Mouse (Mus musculus) cerebellum, adult 2 months (tissue): ENCODE data around the gene Lpcat3. TPM values are rescaled to one million over a fixed set of nuclear protein-coding genes. Genes with fewer than 3 reads are reported as not detected.

Experiments used
- DNase-seq, 2 experiments: peaks; one replicate each; pipeline ENCODE4 v3.0.0; 2021
- H3K27ac ChIP-seq: fragments of 200-500 bp; 2 replicates; pipeline ENCODE4 v1.5.1; 2012; ENCODE audit warnings: low read length, control low read depth, inconsistent platforms; ENCODE audit not compliant: insufficient read depth
- H3K27me3 ChIP-seq: fragments of 200-500 bp; 2 replicates; pipeline ENCODE4 v1.6.1; 2012; ENCODE audit warnings: inconsistent platforms, mild to moderate bottlenecking, low read length, moderate library complexity; ENCODE audit not compliant: control insufficient read depth, insufficient read depth
- H3K4me1 ChIP-seq: fragments of 200-500 bp; 2 replicates; pipeline ENCODE4 v1.6.1; 2011; ENCODE audit warnings: low read length; ENCODE audit not compliant: control insufficient read depth, insufficient read depth
- H3K4me3 ChIP-seq: fragments of 200-500 bp; replicated peaks from 2 replicates; pipeline ENCODE3; 2011; ENCODE audit warnings: mild to moderate bottlenecking, low read depth, low read length, control low read depth; ENCODE audit not compliant: insufficient read depth
- CTCF ChIP-seq: fragments of 200-500 bp; IDR thresholded peaks from 2 replicates; pipeline ENCODE4 v1.5.1; 2011; ENCODE audit warnings: low read depth, mild to moderate bottlenecking, control low read depth, low read length, moderate library complexity, borderline replicate concordance; ENCODE audit not compliant: insufficient read depth
- POLR2A ChIP-seq: fragments of 200-500 bp; IDR thresholded peaks from 2 replicates; pipeline ENCODE4 v1.6.1; 2011; ENCODE audit warnings: low read length, control low read depth, borderline replicate concordance; ENCODE audit not compliant: insufficient read depth
- WGBS: fragments of 180-500 bp; shearing (Covaris S2); methylation state at CpG from one replicate; pipeline ENCODE4 v1.1.7; 2018; 5-methylcytosine and 5-hydroxymethylcytosine counted together
- polyA plus RNA-seq: library from polyadenylated mRNA; depleted of rRNA; stranded (reverse); fragments of >200 nt; gene quantifications from 2 replicates; pipeline ENCODE4 v1.2.3, GENCODE M21; 2012

Lpcat3 gene
- polyA plus RNA-seq, 1 experiment, result 56.4 TPM

DNA sequence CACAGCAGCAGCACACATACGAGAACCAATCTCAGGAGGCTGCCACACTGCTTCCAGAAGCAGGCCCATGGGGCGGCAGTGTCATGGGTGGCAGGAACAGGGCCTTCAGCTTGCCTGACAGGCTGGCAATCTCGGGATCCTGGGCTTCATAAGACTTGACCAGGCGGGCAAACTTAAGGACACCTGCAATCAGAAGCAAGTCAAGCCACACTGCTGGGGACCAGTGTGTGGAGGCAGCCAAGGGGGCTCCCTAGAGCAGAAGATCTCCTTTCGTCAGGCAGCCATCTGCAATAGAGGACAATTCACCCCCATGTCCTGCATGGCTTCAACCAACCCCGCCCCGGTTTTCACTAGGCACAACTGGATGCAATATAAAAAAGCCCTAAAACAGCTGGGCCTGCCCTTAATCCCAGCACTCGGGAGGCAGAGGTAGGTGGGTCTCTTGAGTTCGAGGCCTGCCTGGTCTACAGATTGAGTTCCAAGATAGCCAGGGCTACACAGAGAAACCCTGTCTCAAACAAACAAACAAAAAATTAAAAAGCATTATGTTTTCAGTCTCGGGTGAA, 76.5 kb downstream of the Lpcat3 start:
- no peak overlapping the region for H3K27ac ChIP-seq

DNA sequence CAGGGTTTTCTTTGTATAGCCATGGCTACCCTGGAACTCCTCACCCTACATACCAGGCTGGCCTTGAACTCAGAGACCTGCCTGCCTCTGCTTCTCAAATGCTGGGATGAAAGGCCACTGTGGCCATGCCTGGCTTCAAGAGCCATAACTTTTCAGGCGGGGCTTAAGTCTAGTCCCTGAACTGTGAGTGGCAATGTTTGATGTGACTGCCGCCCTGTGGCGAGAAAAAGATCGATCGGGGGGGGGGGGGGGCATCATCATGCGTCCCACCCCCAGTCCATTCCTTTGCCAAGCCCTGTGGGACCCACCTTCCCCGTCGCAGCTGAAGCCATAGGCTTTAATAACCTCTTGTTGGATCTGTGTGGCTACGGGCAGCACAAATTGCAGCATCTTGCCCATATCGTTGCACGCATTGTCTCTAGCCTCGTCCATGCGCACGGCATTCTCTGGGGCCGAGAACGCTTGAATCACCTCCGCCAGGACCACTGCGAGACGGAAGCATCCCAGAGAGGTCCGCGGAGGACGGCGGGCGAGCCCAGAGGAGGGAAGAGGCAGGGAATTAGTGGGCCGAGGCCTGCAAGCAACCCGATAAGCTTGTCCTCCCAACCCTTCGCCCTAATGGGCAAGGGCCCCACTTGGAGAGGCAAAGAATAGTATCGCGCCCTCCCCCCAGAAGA, 77.5 kb downstream of the Lpcat3 start:
- DNase-seq, result peak in 1 of 2 experiments; percentile 65
- Histone ChIP-seq H3K4me1 (peaks cover 12% of the 10 kb centered on the region; the same call in 1 of the 2 replicates), H3K27ac (peak overlapping the region; percentile 84), H3K27me3 (no peaks in the 10 kb centered on the region), H3K4me3 (peak overlapping the region; percentile 89)
- peak; percentile 46; the same call in 1 of the 2 replicates for TF ChIP-seq CTCF
- no peak for TF ChIP-seq POLR2A
- WGBS, result under 1% methylated on average over 29 of the region's 29 CpGs

More for the DNA sequence above, 76.5 kb downstream of the Lpcat3 start:
- Histone ChIP-seq H3K4me1 (peaks cover 8% of the 10 kb centered on the region; the same call in 1 of the 2 replicates), H3K27me3 (no peaks in the 10 kb centered on the region), H3K4me3 (no peak overlapping the region)
- DNase-seq, result no peak
- 83% methylated on average over 10 of the region's 10 CpGs for WGBS
- TF ChIP-seq POLR2A (no peak), CTCF (no peak)

DNA sequence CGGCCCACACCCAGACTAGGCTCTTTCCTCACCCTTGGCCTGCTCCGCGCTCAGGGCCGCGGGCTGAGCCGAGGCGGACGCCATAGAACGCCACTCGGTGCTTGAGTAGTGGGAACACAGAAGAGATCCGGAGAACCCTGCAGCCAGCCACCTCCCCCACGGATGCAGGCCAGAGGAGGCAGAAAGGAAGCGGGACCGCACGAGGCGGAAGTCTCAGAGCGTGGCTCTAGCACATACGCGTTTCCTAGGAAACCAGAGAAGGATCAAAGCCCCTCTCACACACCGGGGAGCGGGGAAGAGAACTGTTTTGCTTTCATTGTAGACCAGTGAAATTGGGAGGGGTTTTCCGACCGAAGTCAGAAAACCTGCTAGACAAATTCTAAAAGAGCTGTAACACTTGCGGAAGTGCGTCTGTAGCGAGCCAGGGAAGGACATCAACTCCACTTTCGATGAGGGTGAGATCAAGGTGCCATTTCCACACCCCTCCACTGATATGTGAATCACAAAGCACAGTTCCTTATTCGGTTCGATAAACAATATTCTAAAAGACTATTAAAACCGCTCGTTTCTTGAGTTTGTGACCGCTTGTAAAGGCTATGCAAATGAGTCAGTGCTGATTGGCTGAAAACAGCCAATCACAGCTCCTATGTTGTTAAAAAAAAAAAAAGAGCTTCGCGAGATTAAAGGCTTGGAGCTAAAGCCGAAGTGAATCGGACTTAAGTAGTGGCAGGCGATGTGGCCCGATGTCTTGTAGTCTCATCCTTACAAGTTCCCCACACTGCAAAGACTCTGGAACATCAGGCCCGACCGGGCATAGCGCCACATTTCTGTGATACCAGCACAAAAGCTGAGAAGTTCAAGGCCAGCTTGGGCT, 78.3 kb downstream of the Lpcat3 start, which contains the start of gene Grcc10:
Gene Grcc10, minus strand, starts transcription at position 487 of the 874 bp plus-strand sequence.
- H3K4me1 ChIP-seq, result peaks cover 12% of the 10 kb centered on the region; the same call in 1 of the 2 replicates
- peak within 1 kb of the TSS; percentile 84 for H3K27ac ChIP-seq
- WGBS, result under 1% methylated on average over 41 of the region's 41 CpGs

DNA sequence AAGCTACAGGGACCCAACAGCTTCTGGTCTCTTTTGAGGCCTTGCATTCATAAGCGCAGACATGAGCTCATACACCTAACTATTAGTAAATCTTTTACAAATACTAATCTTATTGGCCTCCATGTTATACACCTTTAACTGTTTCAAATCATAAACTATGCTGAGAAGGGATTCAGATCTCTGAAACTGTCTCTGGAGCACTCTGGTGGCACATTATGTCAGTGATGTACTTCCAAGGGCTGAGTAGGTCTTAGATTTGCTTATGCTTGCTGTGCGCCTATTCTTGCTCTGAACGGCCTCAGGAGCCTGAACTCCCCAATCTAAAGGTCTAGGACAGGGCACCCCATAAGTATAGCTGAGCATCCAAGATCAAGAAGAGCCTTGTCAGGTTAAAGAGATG, 79.0 kb downstream of the Lpcat3 start:
- WGBS, result 73% methylated on average over 3 of the region's 3 CpGs
- no peak for DNase-seq
- no peak for TF ChIP-seq POLR2A
- TF ChIP-seq CTCF, result no peak
- peak overlapping the region; percentile 51 for H3K27ac ChIP-seq
- peaks cover 17% of the 10 kb centered on the region; the same call in 1 of the 2 replicates for H3K4me1 ChIP-seq
- H3K4me3 ChIP-seq, result peak overlapping the region; percentile 61
- H3K27me3 ChIP-seq, result no peaks in the 10 kb centered on the region

More for the DNA sequence above, 78.3 kb downstream of the Lpcat3 start, which contains the start of gene Grcc10:
- TF ChIP-seq POLR2A, result peak; percentile 90; the same call in 1 of the 2 replicates
- TF ChIP-seq CTCF, result no peak
- no peaks in the 10 kb centered on the region for H3K27me3 ChIP-seq
- peak; percentile 89 to 90 for DNase-seq
- H3K4me3 ChIP-seq, result peak within 1 kb of the TSS; percentile 89

DNA sequence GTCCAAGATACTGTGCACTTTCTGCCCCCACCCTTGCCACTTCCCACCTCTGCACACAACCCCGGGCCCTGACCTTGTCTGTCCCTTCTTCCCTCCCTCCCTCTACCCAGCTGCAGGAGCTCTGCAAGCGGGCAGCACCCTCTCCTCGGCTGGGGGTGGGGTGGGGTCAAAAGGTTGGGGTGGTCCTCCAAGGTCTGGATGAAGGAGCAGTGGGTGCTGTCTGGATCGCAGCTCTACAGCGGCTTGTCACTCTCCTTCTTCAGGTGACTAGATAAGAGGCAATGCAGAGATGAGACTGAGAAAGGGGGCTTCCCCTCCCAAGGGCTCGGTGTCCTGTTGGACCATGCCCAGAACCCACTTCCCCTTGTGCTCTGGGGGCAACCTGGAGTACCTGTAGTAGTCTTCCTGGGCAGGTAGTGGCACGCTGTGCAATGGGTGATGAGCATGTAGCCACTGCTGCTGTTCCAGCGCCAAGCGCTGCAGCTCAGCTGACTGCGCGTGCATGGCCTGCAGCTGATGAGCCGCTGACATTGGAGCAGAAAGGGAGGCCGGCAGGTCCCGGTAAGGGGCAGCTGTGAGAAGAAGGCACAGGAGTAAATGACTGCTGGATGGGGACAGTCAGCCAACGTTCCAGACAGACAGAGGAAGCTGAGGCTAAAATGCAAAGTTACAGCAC, 80.2 kb downstream of the Lpcat3 start:
- DNase-seq, result peak; percentile 34 to 37
- TF ChIP-seq CTCF (no peak), POLR2A (no peak)
- no peak overlapping the region for H3K4me3 ChIP-seq
- H3K27ac ChIP-seq, result no peak overlapping the region
- peaks cover 17% of the 10 kb centered on the region; the same call in 1 of the 2 replicates for H3K4me1 ChIP-seq
- no peaks in the 10 kb centered on the region for H3K27me3 ChIP-seq
- 84% methylated on average over 15 of the region's 15 CpGs for WGBS

- H3K4me1 ChIP-seq, result peaks cover 17% of the 10 kb centered on the region; the same call in 1 of the 2 replicates
- DNase-seq, result peak in 1 of 2 experiments; percentile 29
- H3K4me3 ChIP-seq, result no peak overlapping the region
- TF ChIP-seq POLR2A, result no peak
- TF ChIP-seq CTCF, result no peak
- WGBS, result 84% methylated on average over 8 of the region's 8 CpGs
- H3K27me3 ChIP-seq, result no peaks in the 10 kb centered on the region
- H3K27ac ChIP-seq, result no peak overlapping the region
Measured at GRCm38 (mm10) chr6:124743647-124744046, 80.8 kb downstream of the Lpcat3 start.
